Mouse (Mus musculus) T-helper 1 cell (primary cell): ENCODE measurements around the gene Ntpcr.

ENCODE experiments used
- in situ Hi-C: fragments of 300-600 bp; cut with MboI, MseI; formaldehyde crosslinking; loops from one replicate; pipeline ENCODE4 v1.15.1; 2025; ENCODE audit warnings: high pct_unique_total_duplicates

Gene Ntpcr

GRCm38 (mm10) chr8:125729746-125730145, at the start of gene Ntpcr:
Gene Ntpcr (plus strand): TSS chr8:125729963.
- in situ Hi-C loops = no loop called here

- in situ Hi-C loops = no loop called here
These were observed 48.8 kb upstream of the Ntpcr start for GRCm38 (mm10) chr8:125680851-125681408.

GRCm38 (mm10) chr8:125685216-125685760, 44.5 kb upstream of the Ntpcr start:
- in situ Hi-C loops = no loop called here

- in situ Hi-C loops = no loop called here
These were observed 43.4 kb upstream of the Ntpcr start for GRCm38 (mm10) chr8:125686221-125686865.

DNA sequence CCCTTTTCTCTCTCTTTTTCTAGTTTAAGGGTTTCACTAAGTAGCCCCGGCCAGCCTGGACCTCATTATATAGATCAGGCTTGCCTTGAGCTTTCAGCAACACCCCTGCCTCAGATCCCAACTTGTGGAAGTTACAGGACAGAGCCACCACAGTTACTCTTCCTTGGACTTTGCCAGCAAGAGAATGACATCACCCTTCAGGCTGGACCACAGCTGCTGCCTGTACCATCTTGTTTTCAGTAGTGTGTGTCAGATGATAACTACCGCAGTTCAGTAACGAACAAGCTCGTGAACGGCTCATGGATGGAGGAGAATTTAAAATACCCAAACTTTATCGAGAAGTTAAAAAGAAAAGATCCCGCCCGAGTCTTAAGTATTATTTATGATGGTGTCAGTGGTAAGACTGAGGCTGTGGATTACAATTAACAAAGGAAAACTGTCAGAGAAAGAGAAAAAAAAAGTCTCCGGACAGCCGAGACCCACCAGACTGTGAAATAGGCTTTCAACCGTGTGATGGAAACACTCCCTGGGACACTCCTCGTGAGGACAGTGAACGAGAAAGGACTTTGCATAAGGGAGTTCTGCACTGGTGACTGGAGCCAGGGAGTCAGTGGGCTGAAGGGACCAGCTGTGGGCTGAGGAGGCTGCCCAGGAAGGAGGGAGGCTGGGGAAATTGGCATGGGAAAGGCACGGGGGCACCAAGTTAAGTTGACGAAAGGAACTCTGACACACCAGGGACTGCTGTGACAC, 39.4 kb upstream of the Ntpcr start:
- in situ Hi-C loops = loop anchor here (10.0 kb wide), 1 partner anchor 1226 kb away; no protein-coding TSS in a partner anchor

- in situ Hi-C loops = loop anchor here (10.0 kb wide), 1 partner anchor 1226 kb away; no protein-coding TSS in a partner anchor
These were observed 38.8 kb upstream of the Ntpcr start for GRCm38 (mm10) chr8:125690961-125691360.

DNA sequence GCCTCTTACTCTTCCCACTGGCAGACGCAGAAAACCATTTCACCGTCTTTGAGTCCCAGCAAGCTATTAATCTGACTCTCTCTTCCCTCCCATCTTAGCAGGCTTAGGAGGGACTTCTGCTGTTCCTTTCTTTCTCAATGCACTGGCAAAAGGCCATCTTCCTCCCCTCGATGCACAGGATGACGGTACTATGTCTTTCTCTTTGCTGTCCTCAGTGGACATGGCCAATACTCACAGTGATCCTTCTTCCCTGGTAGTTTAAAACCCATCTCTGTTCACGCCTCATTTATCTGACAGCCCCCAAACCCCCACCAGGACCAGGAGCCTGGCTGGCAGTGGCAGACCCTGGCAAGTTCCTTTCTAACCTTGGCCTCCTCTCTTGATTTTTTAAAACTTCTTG, 37.3 kb upstream of the Ntpcr start:
- in situ Hi-C loops = loop anchor here (10.0 kb wide), 1 partner anchor 1228 kb away; no protein-coding TSS in a partner anchor

DNA sequence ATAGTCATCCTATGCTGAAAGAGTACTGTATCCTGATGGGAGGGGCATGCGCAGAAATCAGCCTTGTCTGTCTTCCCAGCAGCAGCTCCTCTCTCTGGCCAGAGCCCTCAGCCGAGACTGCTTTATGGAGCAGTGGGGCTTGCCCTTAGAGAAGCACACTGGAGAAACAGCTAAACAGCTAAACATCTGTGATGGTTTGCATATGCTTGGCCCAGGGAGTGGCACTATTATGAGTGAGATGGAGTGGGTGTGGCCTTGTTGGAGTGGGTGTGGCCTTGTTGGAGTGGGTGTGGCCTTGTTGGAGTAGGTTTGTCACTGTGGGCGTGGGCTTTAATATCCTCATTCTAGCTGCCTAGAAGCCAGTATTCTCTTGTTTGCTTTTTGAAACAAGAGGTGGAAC, 36.6 kb upstream of the Ntpcr start:
- in situ Hi-C loops = loop anchor here (10.0 kb wide), 1 partner anchor 1228 kb away; no protein-coding TSS in a partner anchor

GRCm38 (mm10) chr8:125695951-125696350, 33.8 kb upstream of the Ntpcr start:
- in situ Hi-C loops = loop anchor here (10.0 kb wide), 1 partner anchor 1231 kb away; no protein-coding TSS in a partner anchor

GRCm38 (mm10) chr8:125699391-125700025, 30.3 kb upstream of the Ntpcr start:
- in situ Hi-C loops = loop anchor here (10.0 kb wide), 1 partner anchor 1235 kb away; no protein-coding TSS in a partner anchor

DNA sequence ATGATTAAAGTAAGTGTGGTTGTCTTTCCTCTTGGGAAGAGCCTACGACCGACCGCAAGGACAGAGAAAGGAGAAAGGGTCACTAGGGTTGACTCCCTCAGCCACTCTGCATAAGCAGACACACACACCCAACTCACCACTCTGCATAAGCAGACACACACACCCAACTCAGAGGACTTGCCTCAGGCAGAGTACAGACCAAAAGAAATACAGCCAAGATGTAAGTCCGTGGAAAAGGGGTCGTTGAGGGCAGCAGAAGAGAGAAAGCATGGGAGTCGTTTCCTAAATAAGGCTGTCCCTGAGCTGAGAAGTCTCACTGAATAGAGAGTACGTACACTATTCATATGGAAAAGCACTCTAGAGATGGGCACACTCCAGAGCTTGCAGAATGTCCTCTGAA, 29.4 kb upstream of the Ntpcr start:
- in situ Hi-C loops = no loop called here

- in situ Hi-C loops = no loop called here
These were observed 26.8 kb upstream of the Ntpcr start for GRCm38 (mm10) chr8:125702868-125703473.

DNA sequence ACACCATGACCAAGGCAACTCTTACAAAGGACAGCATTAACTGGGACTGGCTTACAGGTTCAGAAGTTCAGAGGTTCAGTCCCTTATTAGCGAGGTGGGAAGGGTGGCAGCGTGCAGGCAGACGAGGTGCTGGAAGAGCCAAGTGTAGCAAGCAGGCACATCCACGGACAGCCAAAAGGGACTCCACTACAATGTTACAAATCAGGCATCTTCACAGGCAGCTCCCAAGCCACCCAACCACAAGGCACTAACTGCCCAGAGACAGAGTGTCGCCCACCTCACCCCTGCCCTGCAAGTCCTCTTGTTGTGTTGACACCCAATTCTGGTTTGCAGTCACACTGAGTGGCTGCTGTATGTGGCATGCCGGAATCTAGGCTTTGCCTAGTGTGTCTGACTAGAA, 25.3 kb upstream of the Ntpcr start:
- in situ Hi-C loops = no loop called here

- in situ Hi-C loops = no loop called here
These were observed 23.9 kb upstream of the Ntpcr start for GRCm38 (mm10) chr8:125705816-125706215.

DNA sequence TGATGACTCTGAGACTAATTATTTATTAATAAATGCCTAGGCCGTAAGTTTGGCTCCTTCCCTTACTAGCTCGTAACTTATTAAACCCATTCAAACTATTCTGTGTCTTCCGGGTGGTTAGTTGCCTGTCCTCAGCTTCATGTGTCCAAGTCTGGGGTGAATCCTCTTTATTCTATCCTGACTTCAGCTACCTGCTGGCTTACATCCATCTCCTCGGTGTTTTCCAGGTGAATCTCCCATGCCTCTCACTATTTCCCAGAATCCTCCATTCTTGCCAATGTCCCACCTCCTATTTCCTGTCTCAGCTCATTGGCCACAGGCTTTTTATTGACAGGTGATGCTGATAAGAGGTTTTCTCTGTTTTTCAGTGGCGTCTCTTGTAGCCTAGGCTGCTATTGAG, 20.6 kb upstream of the Ntpcr start:
- in situ Hi-C loops = no loop called here

DNA sequence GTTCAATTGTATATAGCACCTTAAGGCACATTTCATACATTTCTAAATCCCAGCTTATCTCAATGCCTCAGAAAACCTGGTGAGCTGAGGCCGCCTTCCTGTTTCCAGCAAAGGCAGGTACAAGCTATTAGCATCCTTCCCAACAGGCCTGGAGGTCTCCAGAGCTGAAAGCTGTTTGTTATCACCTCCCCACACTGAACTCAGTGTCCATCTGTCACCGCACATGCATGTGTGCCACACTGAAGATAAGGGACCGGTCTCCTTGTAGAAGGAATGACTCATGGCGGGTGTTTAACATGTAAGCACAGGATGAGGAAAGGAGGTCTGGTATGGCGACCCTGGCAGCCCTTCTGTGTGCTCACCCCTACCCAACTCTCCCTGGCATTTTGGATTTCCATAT, 18.2 kb upstream of the Ntpcr start:
- in situ Hi-C loops = no loop called here

- in situ Hi-C loops = no loop called here
These were observed 13.6 kb upstream of the Ntpcr start for GRCm38 (mm10) chr8:125716211-125716610.

- in situ Hi-C loops = no loop called here
These were observed 13.2 kb upstream of the Ntpcr start for GRCm38 (mm10) chr8:125716613-125717012.

DNA sequence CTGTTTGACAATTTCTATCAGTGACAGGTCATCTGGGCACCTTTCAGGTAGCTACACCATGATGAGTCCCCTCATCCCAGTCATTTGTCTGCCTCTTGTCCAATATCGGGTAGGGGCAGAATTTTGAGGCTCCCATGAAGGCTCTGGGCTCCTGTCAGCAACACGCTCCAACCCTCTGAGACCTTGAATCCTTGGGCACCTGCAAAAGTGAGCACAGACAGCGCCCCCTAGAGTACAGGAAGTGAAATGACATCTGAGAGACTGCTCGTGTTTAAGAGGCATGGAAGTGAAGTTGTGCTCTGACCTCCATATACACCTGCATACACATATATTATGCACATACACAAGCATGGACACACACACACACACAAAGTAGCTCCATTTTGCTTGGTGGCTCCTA, 10.8 kb upstream of the Ntpcr start:
- in situ Hi-C loops = no loop called here

- in situ Hi-C loops = no loop called here
These were observed 7.1 kb upstream of the Ntpcr start for GRCm38 (mm10) chr8:125722675-125723074.

GRCm38 (mm10) chr8:125723437-125723836, 6.3 kb upstream of the Ntpcr start:
- in situ Hi-C loops = no loop called here
